Mouse (Mus musculus): Measurements from ENCODE around the gene Zfp830.

The Zfp830 gene

GRCm38 (mm10) chr11:82782197-82782596 is 18.1 kb downstream of the Zfp830 start:
- no peak for TF ChIP-seq GATA4 (IDR thresholded peaks at IDR 0.05; ENCODE audit: insufficient replicate concordance, low read length)

GRCm38 (mm10) chr11:82783453-82783852 is 19.3 kb downstream of the Zfp830 start:
- no peak for TF ChIP-seq GATA4 (IDR thresholded peaks at IDR 0.05; ENCODE audit: insufficient replicate concordance, low read length)

- no peak for TF ChIP-seq GATA4 (IDR thresholded peaks at IDR 0.05; ENCODE audit: insufficient replicate concordance, low read length)
Observed at GRCm38 (mm10) chr11:82806656-82807055, 42.5 kb downstream of the Zfp830 start.

- TF ChIP-seq GATA4 (IDR thresholded peaks at IDR 0.05; ENCODE audit: insufficient replicate concordance, low read length): no peak
Observed at GRCm38 (mm10) chr11:82807370-82807769, 43.2 kb downstream of the Zfp830 start.

- TF ChIP-seq GATA4 (IDR thresholded peaks at IDR 0.05; ENCODE audit: insufficient replicate concordance, low read length): no peak
Observed at GRCm38 (mm10) chr11:82808485-82808884, 44.3 kb downstream of the Zfp830 start.
